Mouse (Mus musculus): ENCODE results near the gene Fosb. TPM values are rescaled to one million over a fixed set of nuclear protein-coding genes. Genes with fewer than 3 reads are reported as not detected.

Gene Fosb
- total RNA-seq, 2 experiments from 2014 or later: 7.6 to 10.7 TPM

DNA sequence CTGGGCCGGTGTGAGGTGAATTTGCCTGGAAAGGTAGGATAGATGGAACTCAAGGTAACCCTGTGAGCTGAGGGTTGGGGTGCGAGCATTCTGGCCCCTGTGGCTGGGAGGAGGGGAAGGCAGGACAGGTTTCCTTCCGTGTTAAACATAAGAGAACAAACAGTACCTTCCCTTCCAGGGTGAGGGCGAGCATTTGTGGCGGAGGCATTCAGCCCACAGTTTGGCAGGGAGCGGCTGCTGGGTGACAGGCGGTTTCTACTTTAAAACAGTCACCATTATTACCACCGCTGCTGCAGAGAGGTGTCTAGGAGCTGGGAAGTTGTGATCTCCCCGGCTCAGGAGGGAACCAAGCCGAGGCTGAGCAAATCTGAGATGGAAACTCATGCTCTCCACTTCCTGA, 27.3 kb upstream of the Fosb start:
- intact Hi-C loops (cut with DNase I): no loop called here
- no peak for DNase-seq (ENCODE audit: low spot score in 2 of 2)

DNA sequence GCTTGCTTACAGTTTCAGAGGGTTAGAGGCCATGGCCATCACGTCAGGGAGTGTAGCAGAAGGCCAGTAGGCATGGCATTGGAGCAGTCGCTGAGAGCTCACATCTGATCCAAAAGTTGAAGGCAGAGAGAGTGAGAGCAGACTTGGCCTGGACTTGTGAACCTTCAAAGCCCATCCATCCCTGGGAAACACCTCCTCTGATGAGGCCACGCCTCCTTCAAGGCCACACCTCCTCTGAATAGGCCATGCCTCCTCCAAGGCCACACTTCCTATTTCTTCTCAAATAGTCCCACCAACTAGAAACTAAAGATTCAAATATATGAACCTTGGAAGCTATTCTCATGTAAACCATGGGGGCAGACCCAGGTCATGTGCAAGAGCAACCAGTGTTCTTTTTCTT, 25.7 kb upstream of the Fosb start:
- intact Hi-C loops (cut with DNase I): no loop called here
- no peak for DNase-seq (ENCODE audit: low spot score in 2 of 2)

DNA sequence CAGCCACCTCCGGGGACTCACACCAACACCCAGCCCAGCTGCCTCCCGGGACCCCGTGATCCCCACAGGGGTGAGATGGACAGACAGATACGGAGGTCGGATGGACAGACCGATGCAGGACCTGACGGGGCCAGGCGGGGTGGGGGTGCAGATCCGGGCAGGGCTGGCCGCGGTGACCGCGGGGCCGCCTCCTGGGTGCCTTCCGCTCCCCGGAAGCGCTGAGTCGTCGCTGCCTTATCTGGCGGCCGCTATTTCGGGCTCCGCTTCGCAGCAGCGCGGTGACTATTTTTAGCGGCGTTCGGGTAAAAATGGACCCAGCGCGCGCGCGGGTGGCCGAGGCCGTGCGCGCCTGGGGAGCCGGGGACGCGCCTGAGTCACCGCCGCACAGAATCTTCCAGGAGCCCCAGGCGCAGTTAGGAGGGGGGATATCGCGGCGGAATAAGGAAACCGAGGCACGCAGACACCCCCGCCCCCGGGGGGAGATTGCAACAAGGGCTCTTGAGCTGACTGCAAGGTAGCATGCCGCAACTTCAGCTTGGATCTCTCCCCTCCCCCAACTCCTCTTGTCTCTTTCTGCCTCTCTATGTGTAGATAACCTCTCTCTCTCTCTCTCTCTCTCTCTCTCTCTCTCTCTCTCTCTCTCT, 23.0 kb upstream of the Fosb start:
- peak; percentile 88 to 91 for DNase-seq (ENCODE audit: low spot score in 2 of 2)
- intact Hi-C loops (cut with DNase I): no loop called here

DNA sequence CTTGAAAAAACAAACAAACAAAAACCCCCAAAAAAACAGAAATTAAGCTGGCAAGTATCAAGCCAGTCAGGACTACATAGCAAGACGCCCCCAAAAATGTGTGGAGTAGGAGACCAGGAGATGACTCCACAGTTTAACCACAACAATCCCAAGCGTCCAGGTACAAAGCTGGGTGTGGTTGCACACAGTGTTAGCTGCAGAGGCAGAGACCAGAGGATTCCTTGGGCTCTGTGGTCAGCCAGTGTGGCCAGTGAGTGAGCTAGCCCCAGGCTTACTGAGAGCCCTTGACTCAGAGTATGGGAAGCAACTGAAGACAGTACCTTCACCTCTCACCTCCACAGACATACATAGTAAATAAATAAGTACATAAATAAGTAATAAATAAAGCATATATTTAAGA, 22.1 kb upstream of the Fosb start:
- intact Hi-C loops (cut with DNase I): no loop called here
- no peak for DNase-seq (ENCODE audit: low spot score in 2 of 2)

DNA sequence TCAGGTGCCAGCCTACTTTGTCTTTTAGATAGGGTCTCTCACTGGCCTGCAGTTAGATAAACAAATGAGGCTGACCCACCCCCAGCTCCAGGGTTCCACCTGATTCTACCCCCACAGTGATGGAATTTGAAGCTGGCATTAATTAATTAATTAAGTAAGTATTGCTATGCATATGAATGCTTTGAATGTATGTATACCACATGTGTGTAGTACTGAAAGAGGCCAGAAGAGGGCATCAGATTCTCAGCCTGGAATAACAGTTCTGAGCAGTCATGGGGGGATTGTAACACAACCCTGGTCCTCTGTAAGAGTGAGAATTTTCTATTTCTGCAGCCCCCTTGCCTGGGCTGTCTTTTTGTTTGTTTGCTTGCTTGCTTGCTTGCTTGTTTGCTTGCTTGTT, 18.6 kb upstream of the Fosb start:
- intact Hi-C loops (cut with DNase I): no loop called here
- DNase-seq (ENCODE audit: low spot score in 2 of 2): no peak

DNA sequence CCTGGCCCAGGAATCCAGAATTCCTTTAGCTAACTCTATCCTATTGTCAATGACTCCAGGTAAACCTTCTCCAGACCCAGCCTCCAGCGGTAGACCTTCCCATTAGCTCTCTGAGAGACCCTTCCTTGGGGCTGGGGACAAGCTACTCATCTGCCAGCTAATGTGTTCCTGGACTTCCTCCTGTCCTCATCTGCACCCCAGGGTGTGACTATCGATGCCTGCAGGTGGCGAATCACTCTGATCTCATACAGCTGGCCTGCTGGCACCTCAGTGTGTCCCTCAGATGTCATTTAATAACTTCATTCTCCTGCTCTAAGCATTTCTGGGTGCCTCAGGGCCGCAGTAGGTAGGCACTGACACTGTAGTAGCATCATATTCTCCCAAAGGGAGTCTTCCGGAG, 17.9 kb upstream of the Fosb start:
- DNase-seq (ENCODE audit: low spot score in 2 of 2): no peak
- intact Hi-C loops (cut with DNase I): no loop called here

DNA sequence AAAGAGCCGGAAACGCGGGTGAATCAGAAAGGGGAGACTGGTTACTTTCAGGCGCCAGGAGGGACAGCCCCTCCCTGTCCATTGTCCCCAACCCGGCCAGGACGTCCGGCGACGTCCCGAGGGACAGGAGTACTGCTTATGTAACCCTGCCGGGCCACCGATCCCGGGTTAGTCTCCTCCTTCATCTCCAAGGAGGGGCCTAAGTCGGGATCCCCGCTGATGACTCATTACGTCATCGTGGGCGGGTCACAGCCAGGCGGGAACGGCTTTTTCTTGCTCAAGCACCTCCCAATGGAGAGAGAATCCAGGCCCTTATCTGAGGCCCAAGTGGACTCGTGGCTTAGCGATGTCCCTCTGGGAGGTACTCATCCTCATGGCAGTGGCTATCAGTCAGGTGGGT, 17.3 kb upstream of the Fosb start:
- intact Hi-C loops (cut with DNase I): no loop called here
- DNase-seq (ENCODE audit: low spot score in 2 of 2): peak; percentile 85

DNA sequence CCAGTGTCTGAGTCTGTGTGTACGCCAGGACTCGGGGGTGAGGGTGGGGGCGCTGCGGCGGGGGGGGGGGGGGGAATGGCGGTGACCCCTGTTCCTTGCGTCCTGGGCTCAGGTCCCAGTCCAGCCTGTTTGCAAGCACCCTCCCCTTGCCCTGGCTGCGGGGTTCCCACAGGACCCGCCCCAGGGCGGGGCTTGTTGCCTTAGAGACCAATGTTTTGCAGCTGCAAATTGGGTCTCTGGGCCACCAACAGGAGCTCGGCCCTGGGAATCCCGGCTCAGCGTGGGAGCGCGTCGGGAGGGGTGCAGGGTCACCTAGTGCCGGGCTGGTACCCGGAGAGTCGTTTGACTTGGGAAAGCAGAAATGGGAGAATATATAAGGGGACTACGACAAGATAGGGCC, 16.5 kb upstream of the Fosb start:
- DNase-seq (ENCODE audit: low spot score in 2 of 2): peak; percentile 68 to 72
- intact Hi-C loops (cut with DNase I): no loop called here

DNA sequence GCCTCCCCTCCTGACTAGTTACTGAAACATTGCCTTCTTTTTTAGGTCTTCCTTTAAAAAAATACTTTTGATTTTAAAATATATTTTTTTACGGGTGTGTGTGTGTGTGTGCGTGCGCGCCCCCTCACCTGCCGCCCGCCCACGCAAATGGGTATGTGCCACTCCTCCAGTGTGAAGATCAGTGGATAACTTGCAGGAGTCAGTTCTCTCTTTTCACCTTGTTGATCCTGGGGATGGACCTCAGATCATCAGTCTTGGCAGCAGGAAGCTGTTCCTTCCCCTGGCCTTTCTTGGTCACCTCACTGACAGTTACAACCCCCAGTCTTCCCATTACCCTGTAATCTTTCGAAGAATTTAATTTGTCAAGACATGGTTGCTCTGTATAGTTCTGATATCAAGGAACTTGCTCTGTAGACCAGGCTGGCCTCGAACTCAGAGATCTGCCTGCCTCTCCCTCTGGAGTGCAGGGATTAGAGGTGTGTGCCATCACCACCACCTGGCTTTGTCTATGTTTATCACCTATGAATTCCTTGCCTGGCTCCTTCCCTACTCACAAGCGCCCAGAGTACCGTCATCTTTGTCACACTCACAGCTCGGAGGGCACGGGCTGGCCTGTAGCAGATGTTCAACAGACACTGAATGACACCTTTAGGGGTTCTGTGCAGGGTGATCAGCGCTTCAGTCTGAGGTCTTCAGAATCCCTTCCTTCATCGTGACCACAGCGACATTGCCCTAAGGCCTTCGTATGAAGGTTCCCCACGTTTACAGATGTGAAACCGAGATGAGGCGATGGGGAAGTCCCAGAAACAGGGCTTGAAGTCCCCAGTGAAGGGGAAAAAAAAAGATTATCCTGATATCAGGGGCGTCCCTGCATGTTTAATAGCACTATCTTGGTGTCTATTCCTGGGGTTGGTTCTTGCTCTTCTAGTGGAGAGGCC, 15.7 kb upstream of the Fosb start:
- no peak for DNase-seq (ENCODE audit: low spot score in 2 of 2)
- intact Hi-C loops (cut with DNase I): no loop called here

DNA sequence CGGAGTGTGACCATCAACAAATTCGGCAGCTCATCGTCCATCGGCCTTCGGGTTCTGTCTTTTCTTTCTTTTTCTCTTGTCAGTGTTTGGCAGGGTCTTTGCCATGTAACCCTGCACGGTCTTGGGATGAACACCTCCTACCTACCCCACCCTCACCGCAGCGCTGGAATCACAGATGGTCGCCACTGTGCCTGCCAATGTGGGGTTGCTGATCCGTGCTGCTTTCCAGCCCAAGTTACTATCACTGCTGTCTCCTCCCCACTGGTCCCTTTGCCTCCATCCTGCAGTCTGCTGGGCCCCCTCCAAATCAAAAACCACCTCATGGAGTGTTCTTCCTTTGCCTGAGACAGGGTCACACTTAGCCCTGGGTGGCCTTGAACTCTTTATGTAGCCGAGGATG, 14.4 kb upstream of the Fosb start:
- DNase-seq (ENCODE audit: low spot score in 2 of 2): no peak
- intact Hi-C loops (cut with DNase I): no loop called here

DNA sequence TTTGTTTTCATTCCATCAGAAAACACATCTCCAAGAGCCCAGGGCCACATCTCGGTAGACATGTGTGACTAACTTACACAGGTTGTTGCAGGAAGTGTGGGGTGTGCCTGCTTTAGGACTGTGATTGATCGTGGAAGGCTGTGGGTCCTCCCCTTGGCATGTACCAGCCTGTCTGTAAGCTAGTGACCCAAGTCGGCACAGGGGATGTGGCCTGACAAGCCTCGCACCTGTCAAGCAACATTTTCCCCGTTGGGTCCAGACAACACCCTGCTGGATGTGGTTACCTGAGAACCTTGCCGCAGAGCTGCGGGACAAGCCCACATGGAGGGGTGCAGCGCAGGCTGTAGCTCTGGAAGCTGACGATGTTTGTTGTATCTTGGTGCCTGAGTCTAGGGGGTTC, 12.6 kb upstream of the Fosb start:
- DNase-seq (ENCODE audit: low spot score in 2 of 2): no peak
- intact Hi-C loops (cut with DNase I): no loop called here

DNA sequence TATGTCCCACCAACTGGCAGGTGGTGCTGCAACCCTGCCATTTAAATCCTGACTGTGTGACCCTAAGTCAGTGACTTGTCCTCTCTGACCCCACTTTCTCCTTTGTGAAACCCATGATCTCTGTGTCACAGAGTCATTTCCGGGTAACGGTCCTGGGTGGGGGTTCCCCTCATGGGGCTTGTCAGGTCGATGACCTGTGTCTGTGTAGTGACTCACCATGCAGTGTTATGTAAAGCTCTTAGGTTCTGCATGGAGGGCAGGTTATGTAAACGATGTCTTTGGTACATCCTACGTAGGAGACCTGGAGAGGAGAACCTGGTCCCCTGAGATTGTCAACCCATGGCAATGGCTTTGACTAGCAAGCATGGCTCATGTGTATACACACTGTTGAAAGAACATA, 11.6 kb upstream of the Fosb start:
- intact Hi-C loops (cut with DNase I): no loop called here
- DNase-seq (ENCODE audit: low spot score in 2 of 2): no peak

DNA sequence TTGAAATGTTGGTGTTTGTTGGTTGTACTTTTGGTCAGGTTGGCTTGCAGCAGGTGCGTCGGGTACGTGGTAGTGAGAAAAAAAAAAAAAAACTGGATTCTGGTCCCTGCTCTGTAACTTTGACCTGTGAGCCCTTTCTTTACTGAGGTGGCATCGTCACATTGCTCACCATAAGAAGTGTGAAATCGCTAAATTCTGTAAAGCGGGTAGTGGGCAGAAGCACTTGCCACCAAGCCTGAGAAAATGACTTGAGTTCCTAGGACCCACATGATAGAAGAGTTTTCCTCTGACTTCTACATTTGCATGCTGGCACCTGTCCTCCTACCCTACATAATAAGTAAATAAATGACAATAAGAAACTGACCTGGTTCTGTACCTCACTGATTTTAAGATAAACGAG, 10.8 kb upstream of the Fosb start:
- intact Hi-C loops (cut with DNase I): no loop called here
- DNase-seq (ENCODE audit: low spot score in 2 of 2): no peak

DNA sequence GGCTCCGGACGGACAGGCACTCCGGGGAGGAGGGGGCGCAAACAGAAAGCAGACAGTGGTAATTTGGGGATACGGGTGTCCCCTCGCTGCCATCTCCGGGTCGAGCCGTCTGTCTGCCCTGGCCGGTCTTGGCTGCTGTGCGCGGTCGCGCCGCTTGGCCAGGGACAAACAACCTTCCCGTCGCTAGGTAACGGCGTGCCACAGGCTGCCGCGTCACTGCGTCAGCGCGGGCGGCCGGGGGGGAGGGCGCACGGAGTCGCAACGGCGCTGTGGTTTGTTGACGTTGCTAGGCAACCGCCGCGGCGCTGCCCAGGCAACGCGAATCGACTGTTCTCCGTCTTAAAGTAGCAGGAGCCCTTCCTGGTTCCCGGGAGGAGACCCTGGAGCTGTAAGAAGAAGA, 10.1 kb upstream of the Fosb start:
- DNase-seq (ENCODE audit: low spot score in 2 of 2): peak; percentile 95 to 97
- intact Hi-C loops (cut with DNase I): no loop called here

DNA sequence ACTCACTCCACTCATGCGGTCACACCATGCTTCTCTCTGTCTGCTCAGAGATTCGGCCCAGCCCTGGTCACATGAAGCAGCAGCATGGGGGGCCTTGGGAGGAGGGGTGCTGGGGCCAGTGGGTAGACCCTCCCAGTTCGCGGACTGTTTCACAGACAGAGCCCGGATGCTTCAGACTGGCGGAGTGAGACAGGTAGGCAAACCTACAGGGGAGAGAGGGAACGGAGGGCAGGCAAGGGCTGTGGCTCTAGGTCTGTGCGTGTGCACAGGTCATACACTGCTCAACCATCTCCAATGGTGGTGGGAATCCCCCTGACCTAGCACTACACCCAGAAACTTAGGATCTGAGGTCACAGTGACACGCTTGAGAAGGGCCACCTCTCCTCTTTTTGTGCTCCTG, 9.6 kb upstream of the Fosb start:
- intact Hi-C loops (cut with DNase I): no loop called here
- DNase-seq (ENCODE audit: low spot score in 2 of 2): peak in 1 of 2 experiments; percentile 43

DNA sequence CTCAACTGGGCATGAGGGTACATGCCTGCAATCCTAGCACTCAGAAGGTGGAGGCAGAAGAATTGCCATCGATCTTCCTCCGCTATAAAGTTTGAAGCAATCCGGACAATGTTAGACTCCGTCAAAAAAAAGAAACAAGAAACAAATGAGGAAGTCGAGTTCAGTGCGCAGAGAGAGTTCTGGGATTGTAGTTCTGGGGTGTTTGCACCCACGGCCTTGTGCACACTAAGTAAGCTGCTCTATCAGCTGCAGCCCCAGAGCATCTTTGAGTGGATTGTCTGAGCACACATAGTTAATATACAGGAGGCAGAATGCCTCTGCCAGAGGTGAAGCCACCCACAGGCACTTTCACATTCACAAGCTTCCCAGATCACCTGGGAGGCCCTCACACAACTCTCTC, 8.8 kb upstream of the Fosb start:
- intact Hi-C loops (cut with DNase I): no loop called here
- DNase-seq (ENCODE audit: low spot score in 2 of 2): no peak

DNA sequence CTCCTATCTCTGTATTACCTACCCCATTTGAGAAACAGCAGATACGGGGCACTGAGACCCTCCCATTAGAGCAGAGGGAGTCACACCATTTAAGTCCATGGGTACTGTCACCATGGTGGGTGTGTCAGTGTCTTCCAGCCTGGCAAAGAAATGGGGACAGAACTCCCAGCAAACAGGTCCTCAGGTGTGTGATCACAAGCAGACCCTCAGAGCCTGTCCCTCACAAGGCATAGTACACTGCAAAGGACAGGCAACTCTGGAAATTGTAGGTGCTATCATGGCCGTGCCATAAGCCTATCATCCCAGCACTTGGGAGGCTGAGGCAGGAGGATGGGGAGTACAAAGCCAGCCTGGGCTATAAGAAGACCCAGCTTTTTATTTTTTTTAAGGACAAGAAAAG, 8.3 kb upstream of the Fosb start:
- intact Hi-C loops (cut with DNase I): no loop called here
- no peak for DNase-seq (ENCODE audit: low spot score in 2 of 2)

DNA sequence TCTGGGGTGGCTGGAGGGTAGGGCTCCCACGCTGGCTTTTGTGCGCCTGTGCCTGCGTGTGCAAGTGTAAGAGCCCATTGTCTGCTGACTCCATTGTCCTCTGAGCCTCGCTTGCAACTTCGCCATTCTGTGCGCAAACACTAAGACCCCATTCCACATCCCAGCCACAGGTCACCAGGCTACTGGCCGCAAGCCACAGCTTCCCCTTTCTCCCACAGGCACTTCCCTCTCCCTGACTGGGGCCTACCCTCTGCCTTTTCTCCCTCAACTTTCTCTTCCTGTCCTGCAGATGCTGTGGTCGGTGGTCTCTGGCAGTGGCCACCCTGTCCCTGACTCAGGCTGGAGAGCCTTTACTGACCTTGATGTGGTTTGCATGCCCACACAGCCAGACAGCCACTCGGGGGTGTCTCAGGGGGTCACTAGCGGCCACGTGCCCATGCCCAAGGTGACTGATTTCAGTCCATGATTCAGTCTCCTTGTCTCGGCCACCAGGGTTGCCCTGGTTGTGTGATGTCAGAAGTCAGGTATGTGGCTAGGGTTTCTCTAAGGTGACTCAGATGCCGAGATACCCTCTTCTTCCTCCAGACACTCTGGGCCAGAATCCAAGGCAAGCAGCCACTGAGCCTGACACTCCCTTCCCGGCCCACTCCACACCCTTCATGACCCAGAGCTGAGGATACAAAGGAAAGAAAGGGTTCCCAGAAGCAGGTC, 6.8 kb upstream of the Fosb start:
- intact Hi-C loops (cut with DNase I): no loop called here
- no peak for DNase-seq (ENCODE audit: low spot score in 2 of 2)

DNA sequence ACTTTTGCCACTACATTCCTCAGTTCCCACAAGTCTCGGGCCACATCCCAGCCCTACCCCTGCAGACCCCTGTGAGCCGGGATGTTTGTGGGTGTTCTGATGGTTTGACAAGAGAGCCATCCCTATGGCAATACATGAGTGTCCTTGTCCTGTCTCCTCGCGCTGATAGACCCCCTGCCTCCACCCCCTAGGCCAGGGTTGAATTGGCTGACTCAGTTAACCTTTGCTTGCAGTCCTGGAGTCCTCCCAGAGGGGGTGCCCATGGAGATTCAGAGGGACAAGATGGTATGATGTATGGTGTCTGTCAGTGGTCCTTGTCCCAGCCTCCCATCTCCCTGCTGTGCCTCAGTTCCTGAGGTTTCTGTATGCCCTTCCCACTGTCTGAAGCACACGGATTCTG, 4.2 kb upstream of the Fosb start:
- intact Hi-C loops (cut with DNase I): no loop called here
- no peak for DNase-seq (ENCODE audit: low spot score in 2 of 2)

DNA sequence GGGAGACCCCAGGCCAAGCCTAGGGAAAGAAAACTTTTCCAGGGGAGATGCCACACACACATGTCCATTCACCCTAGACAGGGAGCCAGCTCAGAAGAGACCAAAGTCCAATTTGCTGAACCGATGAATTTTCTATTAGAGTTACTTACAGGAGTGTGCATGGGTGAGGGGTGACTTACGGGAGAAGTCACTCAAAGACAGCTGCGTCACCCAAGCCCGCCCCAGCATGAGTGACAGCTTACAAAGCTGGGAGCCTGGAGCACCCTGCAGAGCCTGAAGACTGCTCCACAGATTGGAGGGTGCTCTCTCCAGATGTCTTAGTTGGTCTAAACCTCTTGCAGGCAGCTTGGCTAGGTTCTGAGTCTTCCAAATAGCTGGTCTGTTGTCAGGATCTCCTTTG, 2.1 kb upstream of the Fosb start:
- no peak for DNase-seq (ENCODE audit: low spot score in 2 of 2)
- intact Hi-C loops (cut with DNase I): no loop called here

Data from left cerebral cortex, postnatal 14 days (tissue).